Mouse (Mus musculus) lung, postnatal 14 days (tissue): ENCODE data around the gene Grin2a.

Source experiments
- DNase-seq: peaks from one replicate; pipeline ENCODE4 v3.0.0; 2021

The Grin2a gene

DNA sequence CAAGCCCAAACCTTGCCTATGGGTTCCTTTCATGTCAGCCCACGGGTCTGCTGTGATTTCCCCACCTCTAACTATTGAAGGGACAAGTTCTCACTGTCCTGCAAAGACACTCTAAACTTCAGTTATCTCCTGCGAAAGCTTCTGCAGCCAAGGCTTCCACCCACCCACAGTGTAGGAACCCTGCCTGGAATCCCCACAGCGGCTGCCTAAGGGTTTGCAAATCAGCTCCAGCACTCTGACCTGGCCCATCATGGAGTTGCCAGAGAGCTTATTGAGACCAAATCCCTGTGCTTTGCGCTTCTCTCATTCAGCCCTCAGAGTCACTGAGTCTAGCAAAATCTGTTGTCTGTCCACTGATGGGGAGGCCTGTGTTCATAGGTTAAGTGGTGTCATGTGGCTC is 130.3 kb downstream of the Grin2a start:
- DNase-seq = no peak

DNA sequence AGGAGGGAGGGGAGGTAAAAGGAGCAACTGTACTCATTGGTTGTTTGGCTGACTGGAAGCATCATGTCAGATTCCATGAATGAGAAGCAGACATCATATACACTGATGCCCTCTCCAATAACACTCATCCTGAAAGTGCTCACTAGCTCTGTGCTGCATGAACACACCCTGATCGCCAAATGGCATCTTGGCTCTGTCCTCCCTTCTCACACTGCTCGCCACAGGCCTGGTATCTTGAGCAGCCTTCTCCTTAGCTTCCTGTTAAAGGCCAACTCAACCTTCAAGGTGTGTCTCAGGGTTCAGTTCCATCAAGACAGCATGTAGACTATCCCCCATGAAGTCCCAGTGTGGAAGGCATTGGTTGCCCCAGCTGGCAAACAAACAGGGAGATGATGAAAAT is 137.6 kb downstream of the Grin2a start:
- DNase-seq = no peak

DNA sequence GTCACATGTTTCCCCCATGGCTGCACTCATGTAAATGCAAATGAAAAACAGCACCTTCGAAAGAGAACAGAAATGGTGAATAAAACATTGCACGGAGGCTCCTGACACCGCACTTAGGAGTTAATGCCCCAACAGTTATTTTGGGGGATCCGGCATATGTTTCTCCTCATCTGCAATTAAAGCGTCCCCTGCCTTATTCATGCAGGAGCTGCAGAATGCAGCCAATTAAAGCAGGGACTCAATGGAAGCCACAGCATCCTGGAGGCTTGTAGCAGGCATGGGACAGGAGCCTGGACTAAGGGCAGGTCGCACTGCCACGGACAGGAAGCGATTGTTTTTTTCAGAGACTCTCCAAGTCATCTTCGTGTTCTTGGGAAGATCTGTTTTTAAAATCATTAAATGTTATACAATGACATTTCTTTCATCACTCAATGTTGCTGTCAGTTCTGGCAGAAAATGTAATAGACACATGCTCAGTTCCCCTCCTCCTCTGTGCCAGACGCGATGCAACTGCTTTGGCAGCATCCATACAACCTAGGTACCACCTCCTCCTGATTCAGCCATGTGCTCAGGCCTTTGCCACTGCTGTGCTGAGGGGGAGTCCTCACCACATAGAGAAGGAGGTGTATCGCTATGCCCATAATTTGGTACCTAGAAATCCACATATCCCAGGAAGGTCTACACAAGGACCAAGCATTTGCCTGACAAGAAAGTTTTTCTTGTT is 143.9 kb downstream of the Grin2a start:
- DNase-seq = no peak

DNA sequence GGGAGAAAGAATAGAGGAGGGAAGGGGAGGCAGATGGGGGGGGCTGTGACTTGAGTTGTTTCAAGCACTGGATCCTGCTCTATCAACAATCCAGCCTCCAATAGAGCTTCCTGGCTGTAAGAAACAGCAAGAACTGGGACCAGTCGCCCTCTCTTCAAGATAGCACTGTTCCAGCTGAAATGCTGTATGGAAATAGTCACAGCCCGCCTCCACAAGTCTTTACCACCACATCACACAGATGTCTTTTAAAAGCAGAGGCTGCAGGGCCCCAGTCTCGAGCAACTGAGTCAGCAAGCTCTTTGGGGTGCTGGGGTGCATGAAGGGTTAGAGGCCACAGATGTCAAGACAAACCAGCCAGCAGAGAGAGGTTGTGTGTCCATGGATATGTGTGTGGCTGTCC is 153.9 kb downstream of the Grin2a start:
- DNase-seq = no peak

DNA sequence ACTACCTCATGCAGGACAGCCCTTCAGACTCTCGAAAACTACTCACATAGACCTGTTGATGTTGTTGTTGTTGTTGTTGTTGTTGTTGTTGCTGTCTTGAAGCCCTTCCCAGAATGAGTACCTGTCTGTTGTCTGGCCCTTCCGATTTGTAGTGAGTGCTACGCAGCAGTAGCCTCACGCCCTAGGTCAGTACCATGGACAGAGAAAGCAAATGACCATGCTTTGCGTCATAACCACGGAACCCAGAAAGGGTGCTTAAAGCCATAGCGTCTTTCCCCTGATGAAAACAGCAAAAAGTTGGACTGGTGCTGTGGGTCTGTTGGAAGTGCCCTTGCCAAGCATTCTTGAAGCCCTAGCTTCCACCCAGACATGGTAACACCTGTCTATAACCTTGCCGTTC is 158.8 kb downstream of the Grin2a start:
- no peak for DNase-seq

DNA sequence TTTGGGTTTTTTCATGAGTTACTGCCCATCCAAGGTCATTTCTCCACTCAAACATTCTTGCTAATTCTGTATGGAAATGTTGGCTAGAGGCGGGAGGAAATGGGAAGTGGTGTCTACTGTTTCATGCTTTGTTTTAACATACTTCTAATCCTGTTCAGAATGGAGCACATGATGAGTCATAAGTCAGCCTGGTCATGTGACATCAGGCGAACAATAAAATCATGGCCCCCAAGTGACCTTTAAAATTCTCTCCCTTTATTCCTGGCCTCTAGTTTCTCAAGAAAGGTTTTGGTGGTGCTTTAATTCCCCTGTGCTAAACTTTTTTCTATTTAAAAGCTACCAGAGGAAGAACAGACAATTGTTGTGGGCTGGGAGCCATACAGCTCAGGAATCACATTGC is 161.1 kb downstream of the Grin2a start:
- no peak for DNase-seq

DNA sequence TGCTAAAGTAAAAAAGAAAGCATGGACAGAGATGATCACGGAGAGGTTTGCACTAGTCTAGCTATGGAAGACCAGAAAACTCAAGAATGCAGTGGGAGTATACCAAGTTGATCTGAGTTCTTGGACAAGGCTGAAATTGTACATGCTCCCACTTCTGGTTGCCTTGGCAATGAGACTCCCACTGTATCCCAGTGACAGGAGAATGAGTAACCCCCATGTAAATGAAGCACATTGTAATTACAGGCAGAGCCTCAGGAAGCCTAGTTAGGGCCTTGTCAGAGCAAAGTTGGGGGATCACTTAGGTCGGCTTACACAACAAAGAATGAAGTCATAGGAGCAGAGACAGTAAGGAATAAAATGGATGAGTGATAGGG is 170.3 kb downstream of the Grin2a start:
- DNase-seq = no peak

DNA sequence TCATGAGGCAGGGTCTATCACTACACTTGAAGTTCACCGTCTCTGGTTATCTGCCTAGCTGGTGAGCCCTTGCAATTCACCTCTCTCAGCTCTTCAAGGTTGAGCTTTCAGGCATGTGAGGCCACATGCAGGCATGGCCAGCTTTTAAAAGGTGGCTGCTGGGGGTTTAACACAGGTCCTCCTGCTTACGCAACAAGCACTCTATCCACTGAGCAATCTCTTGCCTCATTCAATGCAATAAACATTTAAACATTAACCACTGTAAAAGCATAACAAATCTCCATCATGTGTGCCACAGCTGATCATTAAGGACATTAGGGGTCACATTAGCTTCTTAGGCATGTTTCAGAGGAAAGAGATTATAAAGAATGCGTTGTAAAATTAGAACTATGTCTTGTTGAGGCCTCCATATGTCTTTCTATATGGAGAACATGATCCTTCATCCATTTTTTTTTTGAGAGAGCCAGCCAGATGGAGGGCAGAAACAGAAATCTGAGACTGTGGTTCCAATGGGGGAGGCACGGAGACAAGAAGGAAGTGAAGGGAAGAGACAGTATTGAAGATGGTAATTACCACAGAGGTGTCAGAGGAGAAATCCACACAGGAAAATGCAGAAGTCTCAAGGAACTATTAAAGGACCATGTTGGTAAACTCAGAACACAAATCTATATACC is 170.8 kb downstream of the Grin2a start:
- no peak for DNase-seq

DNA sequence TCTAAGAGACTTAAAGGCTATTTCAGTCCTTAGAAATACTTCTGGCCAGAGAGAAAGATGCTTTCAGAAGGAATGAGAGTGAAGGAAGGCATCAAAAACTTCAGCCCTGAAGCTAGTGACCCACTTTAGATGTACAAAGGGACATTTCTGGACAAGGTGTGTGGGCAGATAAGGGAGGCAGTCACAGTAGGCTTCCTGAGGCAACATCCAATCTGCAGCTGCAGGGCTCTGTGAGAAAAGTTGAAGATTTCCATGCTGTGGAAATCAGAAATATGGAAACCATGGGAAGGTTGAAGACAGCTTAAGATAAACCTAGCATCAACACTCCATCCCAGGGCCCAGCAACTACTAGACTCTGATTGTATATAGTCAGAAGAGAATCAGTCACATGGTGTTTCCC is 171.7 kb downstream of the Grin2a start:
- no peak for DNase-seq

DNA sequence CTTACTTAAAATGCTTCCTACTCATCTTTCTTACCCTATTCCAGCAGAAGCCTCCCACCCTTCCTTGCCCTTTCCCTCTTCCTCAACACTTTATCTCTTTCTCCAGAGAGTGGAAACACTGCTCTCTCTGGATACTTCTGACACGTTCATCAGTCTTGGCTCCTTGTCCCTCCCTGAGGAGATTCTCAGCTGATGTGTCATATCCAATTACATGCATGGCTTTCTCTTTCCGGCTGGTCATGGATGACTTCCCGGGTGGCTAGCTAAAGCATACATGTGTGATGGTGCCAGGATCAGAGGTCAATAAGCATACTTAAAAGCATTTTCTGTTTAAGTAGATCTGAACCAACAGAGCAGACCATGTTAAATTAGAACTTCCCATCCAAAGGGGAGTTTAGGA is 175.9 kb downstream of the Grin2a start:
- DNase-seq = no peak

DNA sequence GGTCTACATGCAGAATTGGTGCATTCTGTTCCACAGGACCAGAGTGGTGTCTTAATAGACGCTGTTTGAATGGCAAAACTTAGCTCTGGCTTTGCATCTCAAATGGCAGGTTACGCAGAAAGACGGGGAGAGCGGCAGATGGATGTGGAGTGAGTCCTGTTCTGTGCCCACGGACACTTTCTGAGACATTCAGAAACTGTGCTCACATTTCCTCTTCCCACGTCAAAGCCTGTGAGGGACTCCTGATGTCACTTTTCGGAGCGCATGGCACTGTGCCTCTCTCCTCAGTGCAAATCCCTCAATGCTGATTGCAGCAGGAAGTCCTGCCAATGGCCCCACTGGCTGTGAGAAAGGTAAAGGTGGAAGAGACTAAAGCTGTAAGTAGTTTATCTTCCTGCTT is 194.0 kb downstream of the Grin2a start:
- DNase-seq = no peak

DNA sequence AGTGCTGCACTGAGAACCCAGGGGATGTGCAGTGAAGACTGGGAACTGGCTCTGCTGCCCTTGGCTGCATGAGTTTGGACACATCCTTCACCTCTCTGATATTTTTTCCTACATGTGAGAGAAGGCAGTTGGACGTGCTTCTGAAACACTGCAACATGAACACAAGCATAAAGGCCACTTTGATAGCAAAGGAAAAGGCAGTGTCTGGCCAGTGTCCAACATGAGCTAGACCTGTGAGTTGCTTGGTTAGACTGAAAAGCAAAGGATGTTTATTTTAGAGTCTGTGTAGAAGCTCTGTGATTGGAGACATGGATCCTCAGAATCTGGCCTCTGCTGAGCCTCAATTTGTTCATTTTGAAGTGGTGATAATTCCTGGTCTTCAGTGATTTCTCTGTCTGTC is 195.1 kb downstream of the Grin2a start:
- no peak for DNase-seq

DNA sequence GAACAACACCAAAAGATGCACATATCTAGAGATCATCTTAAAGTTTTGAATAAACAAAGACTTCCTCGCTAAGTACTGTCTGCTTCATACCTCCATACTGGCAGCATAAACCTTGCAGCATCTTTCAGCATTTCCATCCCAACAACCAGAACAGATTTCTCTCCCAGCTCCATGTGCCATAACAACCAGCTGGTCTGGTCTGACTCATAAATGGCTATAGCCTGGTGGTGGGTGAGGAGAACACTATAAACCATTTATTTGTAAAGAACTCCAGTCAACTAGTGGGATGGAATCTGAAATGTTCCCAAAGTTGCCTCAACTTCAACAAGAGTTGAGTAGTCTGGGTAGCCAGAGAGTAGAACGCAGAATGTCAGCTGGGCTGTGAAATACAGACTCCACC is 202.4 kb downstream of the Grin2a start:
- DNase-seq = no peak

DNA sequence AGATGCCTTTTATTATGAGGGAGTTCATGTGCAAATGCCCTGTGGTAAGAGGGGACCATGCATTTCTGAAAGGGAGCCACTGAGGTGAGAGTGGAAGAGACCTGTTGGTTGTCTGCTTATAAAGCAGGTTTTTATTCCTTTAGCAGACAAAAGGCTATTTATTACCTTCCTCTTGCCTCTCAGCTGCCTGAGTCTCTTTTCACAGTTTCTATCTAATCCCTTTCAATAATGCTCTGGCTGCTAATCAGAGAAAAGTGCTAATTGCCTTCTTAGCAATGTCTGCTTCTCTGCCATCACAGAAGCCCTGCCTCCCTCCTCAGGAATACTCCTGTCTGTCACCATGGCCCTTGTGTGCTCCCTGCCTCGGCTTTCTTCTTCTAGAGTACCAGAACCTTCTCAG is 209.1 kb downstream of the Grin2a start:
- no peak for DNase-seq

DNA sequence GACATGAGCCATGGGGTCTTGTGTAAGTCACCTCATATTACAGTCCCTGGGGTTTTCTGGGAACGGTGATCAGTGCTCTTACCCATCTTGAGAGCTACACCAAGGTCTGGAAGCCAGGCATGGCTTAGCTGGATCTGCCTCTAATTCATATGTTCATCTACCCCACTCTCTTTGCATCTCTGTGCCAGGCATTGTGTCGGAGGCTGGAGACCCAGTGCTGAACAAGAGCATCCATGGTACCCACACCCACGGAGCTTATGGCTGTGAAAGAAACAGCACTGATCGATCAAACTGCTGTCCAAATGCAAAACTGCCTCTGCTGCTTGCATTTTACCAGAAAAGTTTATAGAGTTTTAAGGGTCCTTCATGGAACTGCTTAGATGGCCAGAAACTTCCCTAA is 209.5 kb downstream of the Grin2a start:
- DNase-seq = no peak

DNA sequence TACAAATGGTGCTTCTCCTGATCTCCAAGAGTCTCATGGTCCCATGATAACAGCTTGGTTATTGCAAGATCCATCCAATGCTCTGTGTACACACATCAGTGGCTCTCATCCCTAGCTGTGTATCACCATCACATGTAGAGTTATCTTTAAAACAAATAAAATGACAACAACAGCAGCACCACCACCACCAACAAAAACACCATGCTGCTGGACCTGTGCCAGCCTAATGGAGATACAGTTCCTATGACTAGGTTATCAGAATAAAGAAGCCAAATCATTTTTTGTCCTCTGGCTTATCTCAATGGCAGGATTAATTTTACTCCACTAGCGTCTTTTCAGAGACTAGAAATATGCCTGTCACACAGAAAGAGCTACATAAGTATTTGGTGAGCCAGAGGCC is 226.4 kb downstream of the Grin2a start:
- DNase-seq = no peak

DNA sequence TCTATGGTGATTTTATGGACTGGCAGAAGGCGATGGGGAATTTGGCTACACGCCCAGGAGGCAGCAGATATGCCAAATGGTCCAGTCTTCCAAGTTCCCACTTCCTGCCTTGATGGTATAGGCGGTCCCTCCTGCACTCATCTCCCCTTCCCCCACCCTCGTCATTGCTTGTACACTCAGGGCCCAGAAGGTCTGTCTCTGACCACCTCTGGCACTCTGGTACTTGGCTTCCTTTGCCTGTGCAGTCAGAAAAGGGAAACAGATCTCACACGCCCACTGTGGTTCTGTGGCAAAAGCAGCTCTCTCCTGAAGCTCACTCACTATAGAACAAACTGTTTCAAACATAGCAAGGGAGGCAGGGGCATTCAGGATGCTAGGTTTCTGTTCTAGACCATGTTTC is 227.0 kb downstream of the Grin2a start:
- DNase-seq = peak; percentile 11

DNA sequence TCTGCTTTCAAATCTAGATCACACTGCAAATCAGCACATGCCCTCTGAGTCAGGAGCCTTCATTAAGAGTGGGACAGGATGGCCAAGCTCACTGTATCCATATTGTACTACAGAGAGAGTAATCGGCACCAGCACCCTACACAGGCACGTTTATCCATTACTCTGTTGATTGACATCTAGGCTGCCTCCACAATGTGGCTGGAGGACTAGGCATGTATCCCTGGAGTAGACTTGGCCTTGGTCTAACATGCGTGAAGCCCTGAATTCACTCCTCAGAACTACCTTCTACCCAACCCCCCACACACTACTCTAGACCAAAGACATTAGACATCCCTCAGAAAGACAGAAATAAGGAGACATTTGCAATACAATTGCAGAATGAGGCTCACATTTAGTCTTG is 227.4 kb downstream of the Grin2a start:
- DNase-seq = no peak

DNA sequence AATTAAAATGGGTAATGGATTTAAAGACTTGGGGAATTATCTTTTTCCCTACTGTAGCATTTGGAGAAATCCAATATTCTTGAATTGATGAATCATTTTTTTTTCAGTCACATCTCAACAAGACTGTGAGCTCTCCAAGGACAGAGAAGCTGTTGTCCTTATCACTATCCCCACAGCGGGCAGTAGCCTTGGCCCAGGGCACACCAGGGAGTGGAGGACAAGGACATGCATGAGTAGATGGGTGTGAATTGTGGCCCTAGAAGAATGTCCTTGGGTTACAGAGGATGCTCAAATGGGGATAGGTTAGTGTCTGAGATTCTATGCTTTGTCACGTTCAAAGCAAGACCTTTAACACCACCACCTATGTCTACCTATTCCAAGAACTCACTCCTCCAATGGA is 231.3 kb downstream of the Grin2a start:
- no peak for DNase-seq

DNA sequence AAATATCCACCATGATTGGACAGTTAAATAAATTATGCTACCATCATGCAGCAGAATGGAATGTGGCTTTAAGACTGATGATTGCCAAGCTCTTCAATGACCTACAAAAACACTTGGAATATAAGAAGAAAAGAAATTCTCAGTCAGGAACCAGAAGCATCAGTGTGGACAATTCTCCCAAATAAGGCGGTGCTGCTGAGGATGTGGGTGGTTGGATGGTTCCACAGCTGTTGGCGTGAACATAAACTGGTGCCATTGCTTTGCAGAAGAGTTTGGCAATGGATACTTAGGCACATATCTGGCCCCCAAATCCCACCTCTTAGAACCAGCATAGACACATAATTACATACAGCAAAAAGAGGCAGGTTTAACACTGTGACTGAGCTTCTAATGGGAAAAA is 235.0 kb downstream of the Grin2a start:
- DNase-seq = no peak

DNA sequence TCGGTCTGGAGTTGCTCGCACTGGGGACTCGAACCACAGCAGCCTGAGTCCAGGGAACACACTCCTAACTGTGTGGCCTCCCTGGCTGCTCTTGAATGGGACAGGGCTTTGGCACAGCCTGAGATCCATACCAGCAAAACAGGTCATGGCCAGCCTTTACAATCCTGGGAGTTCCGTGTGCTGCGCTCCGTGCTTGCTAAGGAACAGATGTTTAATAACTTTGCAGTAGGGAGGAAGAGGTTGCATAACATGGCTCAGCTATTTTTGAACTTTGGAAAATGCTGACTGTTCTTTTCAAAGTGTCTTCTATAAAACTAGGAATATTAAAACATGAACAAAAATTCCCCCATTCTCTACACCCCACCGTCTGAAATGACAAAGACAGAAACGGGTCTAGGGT is 238.5 kb downstream of the Grin2a start:
- no peak for DNase-seq

DNA sequence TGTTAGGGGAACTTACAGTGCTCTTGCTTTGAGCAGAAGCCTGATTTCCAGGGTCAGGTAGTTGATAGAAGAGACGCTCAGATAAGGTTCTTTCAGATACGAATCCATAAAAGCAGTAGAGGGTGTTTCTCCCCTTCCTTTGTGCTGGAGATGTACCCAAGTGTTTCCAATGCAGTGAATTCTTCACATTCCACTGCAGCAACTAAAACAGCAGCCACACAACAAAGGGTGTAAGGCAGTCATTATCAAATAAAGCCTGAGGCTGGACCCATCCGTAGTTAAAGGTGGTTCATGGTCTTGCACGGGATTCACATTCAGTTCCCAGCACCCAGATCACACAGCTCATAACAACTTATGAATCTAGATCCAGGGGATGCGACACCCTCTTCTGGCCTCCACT is 241.3 kb downstream of the Grin2a start:
- DNase-seq = no peak

DNA sequence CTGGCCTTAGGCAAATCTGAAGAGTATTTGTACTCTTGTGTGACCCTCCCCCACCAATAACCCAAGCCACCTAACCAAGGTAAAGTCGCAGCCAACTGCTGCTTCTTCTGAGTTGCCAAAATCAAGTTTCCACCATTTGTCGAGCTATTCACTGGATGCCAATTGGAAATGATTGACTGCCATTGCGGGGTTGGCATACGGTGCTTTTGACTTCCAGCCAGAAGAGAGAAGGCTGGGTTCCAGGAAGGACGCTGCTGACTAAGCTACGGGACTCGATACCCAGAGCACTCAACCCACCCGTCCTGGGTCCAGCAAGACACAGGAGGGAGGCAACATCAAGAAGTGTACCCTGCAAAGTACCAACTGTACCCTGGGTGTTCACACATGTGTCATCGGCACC is 242.3 kb downstream of the Grin2a start:
- DNase-seq = no peak

DNA sequence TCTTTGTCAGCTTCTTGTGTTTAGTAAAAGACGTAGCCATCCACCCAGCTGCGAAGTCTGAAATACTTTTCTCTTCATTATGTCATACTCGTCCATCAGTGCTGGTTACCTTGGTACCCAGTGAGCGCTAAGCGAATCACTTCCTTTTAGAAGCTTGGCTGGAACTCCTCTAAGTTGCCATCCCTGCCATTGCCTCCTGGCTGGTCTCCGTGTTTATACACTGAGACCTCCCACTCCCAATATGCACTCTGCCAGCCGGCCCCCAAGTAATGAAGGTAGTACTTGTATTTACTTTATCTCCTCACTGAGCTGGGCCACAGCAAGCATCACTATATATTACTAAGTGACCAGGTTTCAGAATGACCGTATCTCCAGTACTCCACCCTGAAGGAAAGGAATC is 242.8 kb downstream of the Grin2a start:
- DNase-seq = no peak

DNA sequence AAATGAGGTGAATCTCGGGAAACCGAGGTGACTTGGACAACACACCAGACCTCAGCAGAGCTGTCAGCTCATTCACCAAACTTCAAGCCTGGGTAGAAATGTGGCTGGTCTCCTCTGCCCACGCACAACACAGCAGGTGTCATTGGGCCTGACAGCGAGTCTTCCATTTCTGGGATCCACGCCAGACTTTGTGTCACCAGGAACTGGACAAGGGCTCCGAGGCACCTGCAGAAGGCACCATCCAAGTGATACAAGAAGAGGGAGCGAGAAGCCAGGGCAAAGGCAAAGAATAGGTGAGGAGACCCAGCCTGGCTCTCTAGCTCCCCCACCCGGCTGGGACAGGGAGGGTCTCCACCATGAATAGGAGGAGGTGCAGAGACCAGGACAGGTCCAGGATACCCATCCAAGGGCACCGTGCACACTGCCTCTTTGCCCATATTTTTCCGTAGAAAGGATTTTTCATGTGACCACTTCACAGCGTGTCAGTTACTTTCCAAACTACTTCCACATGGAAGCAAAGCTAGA is 244.3 kb downstream of the Grin2a start:
- DNase-seq = no peak
